10 mouse cellular contexts compared by ENCODE assay signal in the genomic region with DNA sequence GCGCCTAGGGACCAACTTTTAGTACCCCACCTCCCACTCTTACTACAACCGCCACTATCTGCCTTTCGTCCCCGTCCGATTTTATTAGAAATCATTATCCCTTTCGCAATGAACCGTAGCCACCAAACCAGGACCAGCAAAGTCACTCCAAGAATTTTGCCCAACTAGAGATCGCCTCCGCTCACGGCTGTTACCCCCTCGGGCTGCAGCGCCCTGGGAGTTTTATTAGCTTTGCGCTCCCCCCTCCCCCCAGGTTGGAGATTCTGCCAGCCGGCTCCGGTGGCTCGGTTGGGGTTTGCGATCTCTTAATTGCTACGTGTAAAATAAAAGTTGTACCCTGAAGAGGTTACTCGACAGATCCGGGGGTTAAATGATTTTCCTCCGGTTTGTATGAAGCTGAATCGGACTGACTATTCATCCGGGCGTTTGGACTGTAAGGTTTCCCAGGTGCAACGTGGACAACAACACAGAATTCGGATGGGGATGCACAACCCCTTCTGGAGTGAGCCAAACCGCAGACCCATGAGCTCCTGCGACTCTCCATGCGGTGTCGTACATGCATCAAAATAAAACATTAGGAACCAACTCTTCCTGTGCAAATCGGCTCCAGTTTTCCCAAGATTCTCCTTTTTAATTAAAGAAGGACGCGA. TPM values are rescaled to one million over a fixed set of nuclear protein-coding genes. Genes with fewer than 3 reads are reported as not detected.
A peak's percentile ranks its signal among the peaks of the same experiment; 100 is the strongest.
DNase-seq lines count a peak whose midpoint lies in the region; ATAC-seq and TF ChIP-seq lines count a peak whose summit lies in the region.
"Had no signal": no experiment of that assay in that cellular context is flagged by ENCODE, and none has a peak within 500 bp of the region (broad histone marks: within the 10 kb centered on the region; RNA-seq: fewer than 3 reads in every experiment).

No protein-coding gene starts in this region.

- peak overlapping the region; percentile 62 for H3K4me3 ChIP-seq in kidney, embryonic 16.5 days (ENCODE audit: low read length)
- H3K4me3 ChIP-seq in embryonic fibroblast, embryonic 13.5 days (ENCODE audit: insufficient read depth, low read length): peak overlapping the region; percentile 47
- H3K4me3 ChIP-seq in limb, embryonic 12.5 days (replicated peaks): peak overlapping the region; percentile 56
- H3K4me3 ChIP-seq: layer of hippocampus, adult 2 months had no signal

- H3K4me2 ChIP-seq in kidney, embryonic 16.5 days (replicated peaks; ENCODE audit: low read depth, low read length): peak overlapping the region; percentile 63
- peak overlapping the region; percentile 77 for H3K4me2 ChIP-seq in limb, embryonic 12.5 days

- H3K27ac ChIP-seq in kidney, embryonic 16.5 days (ENCODE audit: low read length): peak overlapping the region; percentile 16; the same call in 1 of the 2 replicates
- no peak overlapping the region for H3K27ac ChIP-seq in embryonic fibroblast, embryonic 13.5 days (ENCODE audit: insufficient read depth, low read length)
- H3K27ac ChIP-seq in limb, embryonic 12.5 days: 0 out of 2 replicates have a peak overlapping the region, but pooled peaks have one; percentile 29
- H3K27ac ChIP-seq: layer of hippocampus, adult 2 months had no signal

- H3K36me3 ChIP-seq in kidney, embryonic 16.5 days (ENCODE audit: insufficient read depth, low read length): no peaks in the 10 kb centered on the region
- no peaks in the 10 kb centered on the region for H3K36me3 ChIP-seq in limb, embryonic 12.5 days

- WGBS in kidney, embryonic 16.5 days: under 1% methylated on average over 33 of the region's 33 CpGs
- WGBS in limb, embryonic 12.5 days: under 1% methylated on average over 33 of the region's 33 CpGs

- peak overlapping the region; percentile 33; the same call in 1 of the 2 replicates for H3K9ac ChIP-seq in kidney, embryonic 16.5 days (replicated peaks; ENCODE audit: low read length)
- H3K9ac ChIP-seq in limb, embryonic 12.5 days (replicated peaks): peak overlapping the region; percentile 12; the same call in 1 of the 2 replicates

- no peak for TF ChIP-seq CTCF in embryonic fibroblast, embryonic 13.5 days (IDR thresholded peaks at IDR 0.05; ENCODE audit: borderline replicate concordance, insufficient read depth, low read length)

- TF ChIP-seq POLR2A in embryonic fibroblast, embryonic 13.5 days (IDR thresholded peaks at IDR 0.05; ENCODE audit: low read depth, low read length): no peak

- ATAC-seq in kidney, embryonic 16.5 days (ENCODE audit: low FRiP score, low TSS enrichment): no peak
- ATAC-seq in limb, embryonic 12.5 days (ENCODE audit: insufficient number of reproducible peaks, insufficient read depth, low FRiP score, low TSS enrichment, low read depth): no peak

- no peaks in the 10 kb centered on the region for H3K9me3 ChIP-seq in kidney, embryonic 16.5 days (ENCODE audit: low read length)
- H3K9me3 ChIP-seq in limb, embryonic 12.5 days: no peaks in the 10 kb centered on the region

- H3K27me3 ChIP-seq in kidney, embryonic 16.5 days (ENCODE audit: insufficient read depth, low read length): peaks cover 93% of the 10 kb centered on the region
- peaks cover 92% of the 10 kb centered on the region for H3K27me3 ChIP-seq in limb, embryonic 12.5 days

- DNase-seq in kidney, postnatal 14 days: no peak
- peak; percentile 28 for DNase-seq in retina, postnatal 1 day
- DNase-seq in spleen, postnatal 4 days (ENCODE audit: low spot score in 2 of 2): no peak
- DNase-seq in cerebellum, adult 9-10 months: no peak
- DNase-seq in B cell, adult 2 months: no peak
- DNase-seq: cerebellum, postnatal 36 days had no signal

- peaks cover 29% of the 10 kb centered on the region for H3K4me1 ChIP-seq in kidney, embryonic 16.5 days (ENCODE audit: insufficient read depth, low read length)
- no peaks in the 10 kb centered on the region; the same call in 1 of the 2 replicates for H3K4me1 ChIP-seq in embryonic fibroblast, embryonic 13.5 days (ENCODE audit: control insufficient read depth, insufficient read depth, low read length)
- H3K4me1 ChIP-seq in limb, embryonic 12.5 days (replicated peaks): peaks cover 48% of the 10 kb centered on the region

RNA-seq across cellular contexts. Expression of a gene that starts 3.7 kb away (rescaled TPM):
- 2.4 and 3.2 TPM in 2 replicates for polyA plus RNA-seq in kidney, embryonic 16.5 days (2015; fragmentation: Nextera tagmentation; extraction: Ambion mirVana)
- polyA plus RNA-seq in embryonic fibroblast, embryonic 13.5 days (2011; ENCODE audit: insufficient read length, low read depth, missing spikeins): 3.9 and 7.3 TPM in 2 replicates
- polyA plus RNA-seq in limb, embryonic 12.5 days (2016; fragmentation: Nextera tagmentation; extraction: Ambion mirVana): 10.1 and 11.3 TPM in 2 replicates
